Mouse (Mus musculus) lung, embryonic 15.5 days (tissue): Measurements from ENCODE around the gene Slc25a44. TPM values are rescaled to one million over a fixed set of nuclear protein-coding genes. Genes with fewer than 3 reads are reported as not detected.

ENCODE experiments used
- ATAC-seq: fragments of 200-750 bp; cut with Nextera tagmentation; 2 replicates; pipeline ENCODE4 v1.8.0; 2017; ENCODE audit warnings: moderate number of reproducible peaks, borderline replicate concordance; ENCODE audit not compliant: low FRiP score, low TSS enrichment; ENCODE audit errors: extremely low read depth
- H3K27ac ChIP-seq: fragments of 300-500 bp; sonication (generic); 2 replicates; pipeline ENCODE4 v1.5.1; 2015; ENCODE audit warnings: moderate library complexity, mild to moderate bottlenecking, inconsistent platforms
- H3K27me3 ChIP-seq: fragments of 300-500 bp; sonication (generic); 2 replicates; pipeline ENCODE4 v1.6.1; 2015; ENCODE audit warnings: inconsistent platforms
- H3K36me3 ChIP-seq: fragments of 300-500 bp; sonication (generic); 2 replicates; pipeline ENCODE4 v1.6.1; 2015; ENCODE audit warnings: inconsistent platforms
- H3K4me1 ChIP-seq: fragments of 300-500 bp; sonication (generic); 2 replicates; pipeline ENCODE4 v1.6.1; 2015; ENCODE audit warnings: inconsistent platforms
- H3K4me2 ChIP-seq: fragments of 300-500 bp; sonication (generic); 2 replicates; pipeline ENCODE4 v1.6.1; 2015; ENCODE audit warnings: inconsistent platforms, mild to moderate bottlenecking, moderate library complexity
- H3K4me3 ChIP-seq: fragments of 300-500 bp; sonication (generic); 2 replicates; pipeline ENCODE4 v1.5.1; 2015; ENCODE audit warnings: mild to moderate bottlenecking, inconsistent platforms
- H3K9ac ChIP-seq: fragments of 300-500 bp; sonication (generic); 2 replicates; pipeline ENCODE4 v1.6.1; 2015; ENCODE audit warnings: inconsistent platforms
- H3K9me3 ChIP-seq: fragments of 300-500 bp; sonication (generic); 2 replicates; pipeline ENCODE4 v1.6.1; 2016; ENCODE audit warnings: inconsistent platforms
- WGBS: fragments of 180-500 bp; shearing (Covaris S2); methylation state at CpG from one replicate; pipeline ENCODE4 v1.1.7; 2015; 5-methylcytosine and 5-hydroxymethylcytosine counted together
- microRNA-seq: library from miRNA; unstranded; fragments of <30 nt; microRNA quantifications from one replicate; pipeline ENCODE4, GENCODE M21; 2016
- polyA plus RNA-seq: library from polyadenylated mRNA; unstranded; fragments of >200 nt; fragmentation: Nextera tagmentation; extraction: Ambion mirVana; gene quantifications from 2 replicates; pipeline ENCODE4 v1.2.1, GENCODE M21; 2015

Slc25a44 gene
- polyA plus RNA-seq, 1 experiment from 2014 or later: 14.8 TPM

- Histone ChIP-seq H3K4me2 (no peak overlapping the region), H3K36me3 (peaks cover 62% of the 10 kb centered on the region), H3K9me3 (no peaks in the 10 kb centered on the region), H3K4me3 (no peak overlapping the region), H3K27me3 (peaks cover 11% of the 10 kb centered on the region), H3K9ac (no peak overlapping the region), H3K4me1 (peaks cover 15% of the 10 kb centered on the region), H3K27ac (no peak overlapping the region)
- no peak for ATAC-seq
- WGBS: 64% methylated on average over 6 of the region's 6 CpGs
Observed at GRCm38 (mm10) chr3:88361096-88361495, 63.8 kb downstream of the Slc25a44 start.

Small RNA genes lying within 50 kb of the gene (microRNA-seq; reads per million reads assigned to microRNA genes)
- gene Mir7011: not detected

Other genes with a start within 250 kb of the Slc25a44 start
- gene Rhbg, start 170.4 kb downstream of the Slc25a44 start, polyA plus RNA-seq: 0.34 and 0.42 TPM in 2 replicates
- 0.23 and 0.35 TPM in 2 replicates for gene Gm38392, start 137.9 kb downstream of the Slc25a44 start, polyA plus RNA-seq
- 10.0 and 12.2 TPM in 2 replicates for gene Tsacc, start 128.1 kb downstream of the Slc25a44 start, polyA plus RNA-seq
- gene Cct3, start 128.0 kb downstream of the Slc25a44 start, polyA plus RNA-seq: 525 and 549 TPM in 2 replicates
- 192 and 203 TPM in 2 replicates for gene Glmp, start 100.1 kb downstream of the Slc25a44 start, polyA plus RNA-seq
- gene Tmem79, start 89.0 kb downstream of the Slc25a44 start, polyA plus RNA-seq: 7.5 and 9.5 TPM in 2 replicates
- 49.4 and 53.1 TPM in 2 replicates for gene Smg5, start 88.9 kb downstream of the Slc25a44 start, polyA plus RNA-seq
- 9.5 and 10.1 TPM in 2 replicates for gene Paqr6, start 60.6 kb downstream of the Slc25a44 start, polyA plus RNA-seq
- not detected in 2 replicates for gene Bglap3, start 52.4 kb downstream of the Slc25a44 start, polyA plus RNA-seq
- not detected in 2 replicates for gene Bglap2, start 46.4 kb downstream of the Slc25a44 start, polyA plus RNA-seq
- gene Bglap, start 40.7 kb downstream of the Slc25a44 start, polyA plus RNA-seq: 0.53 TPM in 1 of 2 replicates, not detected in the other
- gene Pmf1, start 14.8 kb downstream of the Slc25a44 start, polyA plus RNA-seq: 158 and 164 TPM in 2 replicates
- 4.5 and 5.3 TPM in 2 replicates for gene Sema4a, start 36.0 kb upstream of the Slc25a44 start, polyA plus RNA-seq
- gene Lmna, start 84.8 kb upstream of the Slc25a44 start, polyA plus RNA-seq: 111 and 121 TPM in 2 replicates
- 15.8 and 16.8 TPM in 2 replicates for gene Mex3a, start 107.3 kb upstream of the Slc25a44 start, polyA plus RNA-seq
- 33.1 and 36.4 TPM in 2 replicates for gene Rab25, start 123.2 kb upstream of the Slc25a44 start, polyA plus RNA-seq
- 165 and 178 TPM in 2 replicates for gene Lamtor2, start 127.9 kb upstream of the Slc25a44 start, polyA plus RNA-seq
- gene Ubqln4, start 128.6 kb upstream of the Slc25a44 start, polyA plus RNA-seq: 46.4 and 49.4 TPM in 2 replicates
- gene Ssr2, start 150.7 kb upstream of the Slc25a44 start, polyA plus RNA-seq: 290 and 301 TPM in 2 replicates
- 105 and 116 TPM in 2 replicates for gene Arhgef2, start 180.8 kb upstream of the Slc25a44 start, polyA plus RNA-seq
- not detected in 2 replicates for gene Rxfp4, start 228.0 kb upstream of the Slc25a44 start, polyA plus RNA-seq